Mouse (Mus musculus) heart, adult 2 months (tissue): ENCODE measurements around the gene Nhlrc1.

ENCODE experiments used
- CTCF ChIP-seq: fragments of 200-600 bp; IDR thresholded peaks from 2 replicates; pipeline ENCODE4 v1.8.1; 2022; ENCODE audit warnings: antibody characterized with exemption, mild to moderate bottlenecking, moderate library complexity
- EP300 ChIP-seq: fragments of 200-500 bp; IDR thresholded peaks from 2 replicates; pipeline ENCODE4 v1.6.1; 2011; ENCODE audit warnings: low read depth, low read length, control low read depth; ENCODE audit not compliant: insufficient read depth
- POLR2A ChIP-seq: fragments of 200-500 bp; IDR thresholded peaks from 2 replicates; pipeline ENCODE4 v1.6.1; 2011; ENCODE audit warnings: mild to moderate bottlenecking, low read depth, low read length, control low read depth; ENCODE audit not compliant: insufficient read depth

DNA sequence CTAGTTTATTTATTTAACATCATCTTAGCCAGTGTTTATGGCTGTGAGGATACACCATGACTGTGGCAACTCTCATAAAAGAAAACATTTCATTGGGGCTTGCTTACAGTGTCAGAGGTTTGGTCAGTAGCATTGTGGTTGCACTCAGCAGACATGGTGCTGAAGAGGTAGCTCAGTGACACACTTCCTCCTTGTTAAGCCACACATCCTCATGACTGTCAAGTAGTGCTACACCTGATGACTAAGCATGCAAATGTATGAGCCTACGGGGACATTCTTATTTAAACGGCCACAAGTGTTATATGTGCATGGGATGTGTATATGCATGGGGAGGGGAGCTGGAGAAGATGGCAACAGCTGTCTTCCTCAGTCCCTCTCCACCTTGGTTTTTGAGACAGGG is 30.8 kb downstream of the Nhlrc1 start:
- TF ChIP-seq POLR2A (no peak), EP300 (no peak), CTCF (no peak)
